Mouse (Mus musculus) kidney, postnatal 4 days (tissue): Measurements from ENCODE around the gene Gm48552.

Source experiments
- DNase-seq, 2 experiments: peaks; one replicate each; pipeline ENCODE4 v3.0.0; 2021; ENCODE audit warnings: mixed read lengths in 2 of 2

Gm48552 gene

DNA sequence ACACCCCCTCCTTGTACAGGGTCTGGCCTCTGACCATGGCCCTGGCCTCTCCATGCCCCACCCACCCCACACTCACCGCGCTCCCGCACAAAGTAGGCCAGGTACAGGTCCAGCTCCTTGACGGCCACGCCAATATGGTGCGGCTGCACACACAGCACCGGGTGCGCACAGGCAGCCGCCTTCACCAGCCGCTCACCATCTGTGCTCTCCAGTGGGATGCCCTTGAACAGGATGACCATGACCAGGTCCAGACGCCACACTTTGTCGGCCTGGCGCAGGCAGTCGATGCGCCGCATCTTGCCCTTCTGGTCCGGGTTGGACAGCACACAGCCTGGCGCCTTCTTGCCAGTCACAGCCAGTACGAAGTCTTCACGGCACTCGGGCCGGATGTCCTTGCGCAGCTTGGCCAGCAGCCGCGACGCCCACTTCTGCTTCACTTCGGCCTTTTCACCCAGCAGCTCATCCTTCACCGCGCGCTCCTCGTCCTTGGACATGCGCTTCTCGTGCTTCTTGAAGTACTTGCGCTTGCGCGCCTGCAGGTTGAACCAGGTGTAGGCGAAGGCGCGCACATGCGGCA is 31.5 kb downstream of the Gm48552 start:
- peak; percentile 3 to 11 for DNase-seq

DNA sequence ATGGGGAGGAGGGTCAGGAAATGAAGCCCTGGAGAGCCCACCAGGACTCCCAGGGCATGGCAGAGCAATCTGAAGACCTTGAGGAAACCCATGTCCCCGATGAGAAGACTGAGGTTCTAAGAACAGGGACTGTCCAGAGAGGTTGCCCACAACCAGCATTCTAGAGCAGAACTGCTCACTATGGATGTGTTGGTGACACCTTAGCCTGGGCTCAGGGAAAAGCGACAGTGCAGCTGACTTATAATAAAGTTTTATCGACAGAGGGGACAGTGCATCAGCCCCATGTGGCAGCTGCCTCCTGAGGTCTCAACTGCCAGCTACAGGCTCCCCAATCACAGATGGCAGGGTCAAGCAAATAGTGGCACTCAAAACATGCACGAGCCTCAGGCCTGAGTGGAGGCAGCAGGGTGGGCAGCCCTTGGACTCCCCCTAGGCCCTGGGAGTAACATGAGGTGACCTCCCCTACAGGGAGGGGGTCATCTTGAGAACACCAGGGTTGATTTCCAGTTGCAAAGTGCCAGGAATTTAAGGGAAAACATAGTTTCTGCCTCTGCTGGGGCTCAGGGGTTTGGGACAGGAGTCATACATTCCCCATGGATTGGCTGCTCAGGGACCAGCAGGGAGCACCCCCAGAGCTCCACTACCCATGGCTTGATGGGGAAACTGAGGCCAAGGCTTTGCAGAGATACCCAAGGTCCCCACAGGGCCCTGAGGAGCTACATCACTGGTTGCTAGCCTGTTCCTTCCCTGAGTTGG is 32.4 kb downstream of the Gm48552 start:
- peak in 1 of 2 experiments; percentile 2 for DNase-seq

DNA sequence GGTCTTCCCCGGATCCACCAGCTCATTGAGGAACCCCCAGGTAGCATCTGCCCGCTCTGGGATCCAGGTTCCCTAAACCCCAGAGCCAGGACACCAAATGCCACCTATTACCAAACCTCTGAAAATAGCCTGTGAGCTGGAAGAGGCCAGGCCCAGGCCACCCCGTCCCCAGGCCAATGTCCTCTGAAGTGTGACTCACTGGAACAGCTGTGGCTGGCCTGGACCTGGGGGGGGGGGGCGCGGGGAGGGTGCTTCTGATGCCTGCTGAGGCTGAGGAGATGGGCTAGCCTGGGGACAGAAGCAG is 32.9 kb downstream of the Gm48552 start:
- DNase-seq: peak; percentile 1 to 8

DNA sequence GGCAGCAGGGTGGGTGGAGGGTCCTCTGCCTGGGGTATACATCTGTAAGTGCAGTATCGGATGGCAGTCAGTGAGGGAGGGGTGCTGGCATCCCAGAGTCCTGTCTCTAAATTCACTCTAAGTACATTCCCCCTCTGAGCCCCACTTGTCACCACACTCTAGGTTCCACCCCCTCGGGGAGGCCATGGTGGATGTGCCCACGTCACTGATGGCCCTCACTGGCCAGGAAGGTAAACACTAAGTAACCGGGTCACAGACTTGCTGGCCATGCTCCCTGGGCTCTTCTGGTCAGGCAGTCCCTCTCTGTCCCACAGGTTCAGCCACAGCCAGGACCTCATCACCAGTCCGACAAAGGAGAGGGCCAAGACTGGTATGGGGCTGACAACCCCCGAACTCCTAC is 33.4 kb downstream of the Gm48552 start:
- peak; percentile 3 to 5 for DNase-seq

DNA sequence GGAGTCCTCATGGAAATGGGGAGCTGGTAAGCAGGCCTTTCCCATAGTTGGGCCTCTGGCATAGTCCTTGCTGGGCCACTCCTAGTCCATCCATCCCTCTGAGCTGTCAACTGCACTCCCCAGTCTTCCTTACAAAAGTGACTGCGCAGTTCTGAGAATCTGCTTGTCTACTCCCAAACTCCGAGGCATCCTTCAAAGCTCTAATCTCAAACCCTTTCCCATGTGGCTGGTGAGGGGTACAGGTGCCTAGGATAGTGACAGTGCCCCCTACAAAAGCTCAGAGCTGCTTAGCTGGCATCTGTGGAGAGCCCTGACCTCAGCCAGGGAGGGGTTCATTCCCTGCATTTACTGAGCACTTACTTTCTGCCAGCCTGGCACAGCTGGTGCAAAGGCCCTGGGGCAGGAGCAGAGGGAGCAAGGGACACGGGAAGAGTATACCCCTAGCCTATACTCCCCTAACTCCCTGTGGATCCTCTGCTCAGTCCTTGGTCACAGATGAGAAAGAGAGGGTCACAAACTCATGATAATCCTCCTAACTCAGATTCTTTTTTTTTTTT is 33.9 kb downstream of the Gm48552 start:
- peak in 1 of 2 experiments; percentile 2 for DNase-seq

DNA sequence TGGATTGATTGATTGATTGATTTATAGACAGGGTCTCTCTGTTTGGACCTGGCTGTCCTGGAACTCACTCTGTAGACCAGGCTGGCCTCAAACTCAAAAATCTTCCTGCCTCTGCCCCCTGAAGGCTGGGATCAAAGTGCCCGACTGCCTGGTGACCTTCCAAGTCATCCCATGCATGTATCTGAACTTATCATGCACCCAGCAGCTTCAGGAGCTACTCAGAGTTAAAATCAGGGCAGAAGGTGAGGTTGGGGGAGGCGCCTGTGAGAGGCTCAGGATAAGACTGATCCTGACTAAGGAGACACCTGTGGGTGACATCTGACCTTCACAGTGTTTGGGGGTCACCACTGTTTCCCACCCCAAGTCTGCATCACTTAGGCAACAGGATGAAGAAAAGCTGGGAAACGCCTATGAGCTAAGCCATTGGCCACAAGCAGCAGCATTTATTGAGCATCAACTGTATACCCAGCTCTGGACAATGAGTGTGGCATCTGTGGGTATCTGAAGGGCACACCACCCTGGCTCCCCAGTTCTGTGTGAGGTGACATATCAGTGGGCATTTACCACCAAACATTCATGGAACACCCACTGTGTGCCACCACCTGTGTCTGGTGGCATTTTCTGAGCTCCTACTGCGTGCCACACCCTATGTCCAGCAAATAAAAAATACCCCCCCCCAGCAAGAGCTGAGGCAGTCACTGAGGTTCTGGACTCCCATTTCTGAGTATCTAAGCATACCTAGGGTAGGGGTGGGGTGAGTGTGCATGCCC is 34.9 kb downstream of the Gm48552 start:
- peak; percentile 1 to 5 for DNase-seq

DNA sequence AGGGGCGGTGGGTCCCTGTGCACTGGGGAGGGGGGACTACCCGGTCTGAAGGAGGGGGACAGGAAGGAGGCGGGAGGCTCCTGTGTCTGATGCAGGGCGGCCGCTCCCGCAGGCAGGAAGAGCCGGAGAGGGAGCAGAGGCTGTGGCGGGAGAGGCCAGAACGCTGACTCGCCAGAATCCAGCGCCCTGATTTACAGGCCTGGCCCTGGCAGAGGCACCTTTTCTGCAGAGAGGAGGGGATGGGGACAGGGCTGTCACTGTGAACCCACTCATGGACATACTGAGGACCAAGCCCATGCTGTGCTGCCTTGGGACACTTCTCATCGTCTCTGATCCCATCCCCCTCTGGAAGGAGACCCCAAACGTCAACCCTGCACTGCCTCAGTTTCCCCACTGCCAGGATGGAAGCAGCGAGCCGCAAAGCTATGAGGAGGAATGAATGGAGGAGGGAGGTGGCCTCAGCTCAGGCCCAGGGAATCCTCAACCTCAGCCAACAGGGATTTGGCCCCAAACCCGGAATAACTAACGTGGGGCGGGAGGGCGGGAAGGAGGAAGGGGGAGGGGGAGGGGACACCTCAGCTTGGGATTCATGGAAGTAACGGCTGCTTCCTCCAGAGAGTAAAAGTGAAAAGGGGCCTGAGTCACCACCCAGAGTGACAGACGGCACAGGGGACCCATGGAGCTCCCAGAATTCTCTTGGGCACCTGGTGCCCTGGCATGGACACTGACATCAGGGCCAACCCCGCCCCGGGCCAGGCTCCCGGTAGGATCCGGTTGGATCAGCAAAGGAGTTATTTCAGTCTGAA is 35.6 kb downstream of the Gm48552 start:
- DNase-seq: peak; percentile 67 to 79

DNA sequence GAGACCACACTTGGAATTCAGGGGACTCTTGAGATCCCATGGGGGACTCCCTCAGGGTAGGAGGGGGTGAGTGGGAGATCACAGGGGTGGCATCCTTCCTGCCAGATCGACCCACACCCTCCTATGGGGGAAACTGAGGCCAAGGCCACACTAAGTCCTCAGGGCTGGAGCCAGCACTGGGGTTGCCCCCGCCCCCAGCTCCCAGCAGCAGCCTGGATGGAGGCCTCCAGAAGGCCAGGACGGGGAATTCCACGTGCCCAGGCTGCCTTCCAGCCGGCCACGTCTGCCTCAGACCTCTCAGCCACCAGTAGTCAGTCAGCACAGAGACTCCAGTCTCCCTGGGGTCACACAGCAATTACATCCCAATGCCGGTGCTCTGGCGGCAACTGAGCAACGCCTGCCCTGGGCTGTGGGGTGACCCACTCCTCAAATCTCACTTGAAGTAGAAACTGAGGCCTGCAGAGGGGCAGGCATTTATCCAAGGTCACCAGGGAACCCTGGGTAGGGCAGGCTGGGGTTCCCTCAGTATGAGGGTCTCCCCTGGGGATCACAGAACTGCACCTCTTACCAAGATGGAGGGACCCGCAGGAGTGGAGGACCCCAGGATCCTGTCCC is 36.5 kb downstream of the Gm48552 start:
- DNase-seq: peak; percentile 43 to 61

DNA sequence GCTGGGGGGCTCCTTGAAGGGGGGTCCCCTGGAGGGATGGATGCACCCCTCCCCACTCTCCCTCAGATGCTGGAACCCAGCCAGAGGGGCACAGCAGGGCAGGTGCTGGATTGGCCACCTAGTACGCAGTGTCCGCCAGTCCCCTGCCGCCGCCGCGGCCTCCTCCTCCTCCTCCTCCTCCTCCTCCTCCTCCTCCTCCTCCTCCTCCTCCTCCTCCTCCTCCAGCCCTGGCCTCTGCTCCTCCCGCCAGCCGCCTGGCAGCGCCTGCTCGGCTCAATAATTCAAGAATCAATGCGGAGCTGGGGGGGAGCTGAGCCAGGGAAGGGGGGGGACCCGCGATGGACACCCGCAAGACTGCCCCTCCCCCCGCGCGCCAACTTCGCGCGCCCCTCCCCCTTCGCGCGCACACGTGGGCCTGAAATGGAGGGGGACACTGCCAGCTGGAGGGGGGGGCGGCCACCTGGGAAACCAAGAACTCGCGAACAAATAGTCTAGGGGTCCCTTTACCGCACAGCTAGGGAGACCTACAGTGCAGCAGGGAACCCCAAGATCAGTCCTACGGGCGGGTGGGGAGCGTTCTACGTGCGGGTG is 37.4 kb downstream of the Gm48552 start:
- DNase-seq: peak; percentile 53 to 59

DNA sequence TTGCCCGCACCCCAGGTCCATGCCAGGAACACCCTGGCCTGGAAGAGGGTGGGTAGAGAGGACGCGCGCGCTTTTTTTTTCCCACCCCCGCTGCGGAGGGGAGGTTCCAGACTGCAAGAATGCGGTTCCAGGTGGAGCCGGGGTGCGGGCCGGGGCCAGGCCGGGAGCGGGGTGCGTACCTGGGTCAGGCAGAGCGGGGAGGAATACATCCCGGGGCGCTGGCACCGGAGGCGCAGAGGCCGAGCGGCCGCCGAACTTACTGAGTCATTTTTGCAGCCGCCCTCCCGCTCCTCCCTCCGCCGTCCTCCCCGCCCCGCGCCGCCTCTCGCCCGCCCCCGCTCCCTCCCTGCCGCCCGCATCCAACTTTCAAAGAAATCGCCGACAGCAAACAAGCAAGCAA is 38.1 kb downstream of the Gm48552 start:
- peak; percentile 78 to 83 for DNase-seq

DNA sequence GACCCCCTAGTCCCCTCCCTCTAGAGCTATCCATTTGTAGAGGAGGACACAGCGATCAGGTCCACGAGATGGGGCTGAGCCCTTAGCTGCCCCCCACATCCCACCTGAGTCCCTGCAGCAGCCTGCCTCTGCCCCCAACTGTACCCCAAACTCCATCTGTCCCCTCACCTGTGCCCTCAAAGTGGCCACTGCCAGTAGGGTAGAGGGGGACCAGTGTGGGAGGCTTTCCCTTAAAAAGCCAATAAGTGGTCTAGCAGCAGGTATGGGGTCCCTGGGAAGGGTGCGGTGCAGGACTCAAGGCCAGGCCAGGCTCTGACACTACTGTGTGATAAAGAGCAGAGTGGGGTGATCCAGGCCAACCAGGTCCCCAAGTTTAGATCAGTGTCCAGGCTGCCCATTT is 38.5 kb downstream of the Gm48552 start:
- DNase-seq: no peak

DNA sequence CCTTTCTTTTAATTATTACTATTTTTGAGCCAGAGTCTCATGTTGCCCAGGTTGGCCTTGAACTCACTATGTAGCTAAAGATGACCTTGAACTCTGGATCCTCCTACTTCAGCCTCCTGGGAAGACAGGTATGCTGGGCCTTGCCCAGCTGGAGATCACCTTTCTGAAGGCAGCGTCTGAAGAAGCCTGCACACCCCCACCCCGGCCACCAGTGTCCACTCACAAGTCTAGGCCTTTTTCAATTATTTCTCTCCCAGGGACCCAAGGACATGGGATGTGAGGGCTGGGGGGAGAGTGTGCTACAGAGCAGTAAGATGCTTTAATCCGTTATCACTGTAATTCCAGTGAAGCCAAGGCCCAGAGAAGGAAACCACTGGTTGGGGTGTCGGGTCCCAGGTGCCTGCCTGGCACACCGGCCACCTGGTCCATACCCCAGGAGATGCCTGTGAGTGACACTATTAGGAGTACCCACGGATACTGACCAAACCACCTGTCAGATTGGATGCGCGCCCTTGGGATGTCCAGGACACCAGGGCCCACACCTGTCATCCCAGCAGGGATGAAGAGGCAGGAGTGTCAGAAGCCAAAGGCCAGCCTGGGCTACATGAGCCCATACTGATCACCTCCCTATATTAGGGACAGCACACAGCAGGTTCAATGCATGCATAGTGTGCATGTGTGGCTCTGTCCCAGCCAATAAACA is 39.1 kb downstream of the Gm48552 start:
- peak; percentile 5 to 6 for DNase-seq

DNA sequence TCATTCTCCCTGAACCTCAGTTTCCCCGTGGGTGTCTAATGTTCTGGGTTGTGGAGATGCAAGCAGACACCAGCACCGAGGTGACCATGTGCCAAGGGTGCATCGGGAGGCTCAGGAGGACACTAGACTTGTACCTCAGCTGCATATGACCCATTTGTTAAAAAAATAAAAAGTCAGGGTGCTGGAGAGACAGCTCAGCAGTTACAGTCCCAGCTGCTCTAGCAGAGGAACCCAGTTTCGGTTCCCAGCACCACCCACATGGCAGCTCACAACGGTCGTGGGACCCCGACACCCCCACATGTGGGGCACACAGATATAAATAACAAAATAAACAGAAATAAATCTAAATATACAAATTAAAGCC is 39.7 kb downstream of the Gm48552 start:
- DNase-seq: peak in 1 of 2 experiments; percentile 1

DNA sequence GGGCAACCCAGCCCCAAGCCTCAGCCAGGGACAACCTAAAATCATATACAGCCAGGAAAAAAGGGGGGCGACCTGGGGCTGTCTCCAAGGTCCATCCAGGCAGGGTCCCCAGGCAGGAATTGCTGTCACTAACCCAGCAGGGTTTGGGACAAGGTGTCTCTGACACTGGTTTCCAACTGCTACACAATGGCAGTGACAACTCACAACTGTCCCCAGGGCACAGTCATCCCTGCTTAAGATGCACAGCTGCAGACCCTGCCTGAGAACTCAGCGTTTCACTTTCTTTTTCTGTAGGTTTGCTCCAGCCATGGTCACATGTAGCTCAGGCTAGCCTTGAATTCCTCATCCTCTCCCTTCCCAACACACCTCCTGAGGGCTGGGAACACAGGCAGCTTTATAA is 40.3 kb downstream of the Gm48552 start:
- DNase-seq: peak; percentile 3 to 10

DNA sequence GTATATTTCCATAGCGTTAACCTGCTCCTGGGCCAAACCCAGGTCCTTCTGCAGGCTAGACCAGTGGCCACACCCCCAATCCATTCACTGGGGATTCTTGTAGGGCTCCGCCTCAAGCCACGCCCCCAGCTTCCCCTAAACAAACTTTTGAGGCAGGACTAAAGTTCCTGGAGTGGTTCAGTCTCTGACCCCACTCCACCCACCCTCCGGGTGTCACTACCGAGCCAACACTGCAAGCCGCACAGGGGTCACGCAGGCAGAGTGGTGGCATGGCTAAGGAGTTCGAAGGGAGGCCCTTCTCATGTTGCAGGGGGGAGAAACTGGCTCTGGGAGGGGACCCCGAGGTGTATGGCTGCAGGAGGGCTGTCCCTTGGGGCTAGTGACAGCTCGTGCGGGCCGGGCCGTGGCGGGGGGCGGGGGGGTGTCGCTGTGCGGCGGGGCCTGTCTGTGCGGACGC is 40.8 kb downstream of the Gm48552 start:
- peak; percentile 91 to 94 for DNase-seq

DNA sequence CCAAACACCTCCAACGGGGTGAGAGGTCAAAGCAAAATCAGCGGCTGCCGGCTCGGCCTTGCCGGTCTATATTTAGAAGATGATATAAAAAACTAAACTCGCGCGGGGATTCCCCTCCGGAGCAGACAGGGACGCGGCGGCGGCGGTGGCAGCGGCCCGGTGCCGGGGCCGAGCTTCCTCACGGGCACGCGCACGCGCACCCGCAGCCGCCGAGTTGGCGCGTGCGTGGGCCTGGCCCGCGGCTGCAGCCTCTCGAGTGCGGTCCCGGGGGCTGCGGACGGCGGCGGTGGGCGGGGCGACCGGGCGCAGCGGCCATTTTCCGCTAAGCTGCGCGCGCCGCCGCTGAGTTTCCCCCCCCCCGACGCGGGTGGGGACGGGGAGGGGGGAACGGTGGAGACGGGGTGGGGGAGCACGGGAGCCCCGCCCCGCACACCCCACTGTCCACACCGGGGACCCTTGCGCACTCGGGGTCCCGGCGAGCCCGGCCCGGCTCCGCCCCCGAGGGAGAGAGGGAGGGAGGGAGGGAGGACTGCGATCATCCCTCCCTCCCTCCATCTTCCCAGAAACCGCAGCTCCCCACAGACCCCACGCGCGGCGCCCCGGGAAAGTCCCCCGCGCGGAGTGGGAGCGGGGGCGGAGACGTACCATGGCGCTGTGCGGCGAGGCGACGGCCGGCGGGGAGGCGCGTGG is 41.5 kb downstream of the Gm48552 start:
- DNase-seq: peak; percentile 85 to 92

DNA sequence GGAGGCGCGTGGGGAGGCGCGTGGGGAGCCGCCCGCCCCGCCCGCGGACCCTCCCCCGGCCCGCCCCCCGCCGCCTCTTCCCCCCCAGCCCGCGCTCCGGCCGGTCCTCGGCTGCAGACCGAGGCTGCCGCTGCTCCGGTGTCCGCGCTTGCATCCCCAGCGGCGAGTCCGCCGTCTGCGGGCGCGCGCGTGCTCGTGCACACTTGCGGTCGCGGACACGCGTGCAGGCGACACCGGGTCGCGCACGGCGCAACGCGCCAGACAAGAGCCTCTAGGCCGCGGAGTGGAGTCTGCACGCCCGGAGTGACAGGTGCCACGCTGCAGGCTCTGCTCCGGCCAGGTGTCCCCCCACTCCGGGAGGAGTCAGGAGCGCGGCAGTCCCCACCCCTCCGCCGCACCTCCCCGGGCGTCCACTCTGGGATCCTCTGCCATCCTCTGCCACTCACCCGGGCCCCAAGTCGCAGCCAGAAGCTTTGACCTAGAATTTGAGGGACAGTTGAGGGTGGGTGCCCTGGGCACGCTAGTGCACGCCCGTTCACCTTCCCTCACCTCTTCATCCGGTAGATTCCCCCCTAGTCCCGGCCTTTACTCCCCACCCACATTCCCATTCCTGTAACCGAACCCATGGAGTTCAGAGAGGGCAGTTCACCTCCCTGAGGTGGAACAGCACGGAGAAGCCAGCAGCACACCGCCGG is 42.2 kb downstream of the Gm48552 start:
- peak; percentile 72 to 81 for DNase-seq

DNA sequence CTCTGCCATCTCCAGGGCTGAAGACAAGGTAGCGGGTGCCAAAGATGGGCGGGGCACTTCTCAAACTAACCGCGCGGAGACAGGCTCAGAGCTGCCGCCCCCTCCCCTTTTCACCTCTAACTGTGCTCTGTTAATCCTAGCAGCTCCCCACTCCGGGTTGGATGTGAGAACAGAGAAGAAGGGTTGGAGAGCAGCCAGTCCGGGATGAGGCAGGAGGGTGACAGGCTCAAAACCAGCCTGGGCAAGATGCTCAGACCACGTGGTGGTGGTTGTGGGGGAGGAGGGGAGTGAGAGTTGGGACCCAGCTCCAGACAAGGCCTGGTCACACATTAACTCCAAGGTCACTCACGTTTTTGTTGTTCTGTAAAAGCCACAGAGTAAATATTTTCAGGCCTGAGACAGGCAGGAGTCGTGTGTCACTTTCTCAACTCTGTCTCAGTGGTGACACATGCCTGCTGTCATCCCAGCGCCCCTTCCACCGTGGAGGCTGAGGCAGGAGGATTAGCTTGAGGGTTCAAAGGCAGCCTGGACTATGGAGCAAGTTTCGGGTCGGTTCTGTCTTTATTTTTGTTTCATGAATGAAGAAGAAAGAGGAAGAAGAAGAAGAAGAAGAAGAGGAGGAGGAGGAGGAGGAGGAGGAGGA is 42.8 kb downstream of the Gm48552 start:
- DNase-seq: peak; percentile 73 to 85

DNA sequence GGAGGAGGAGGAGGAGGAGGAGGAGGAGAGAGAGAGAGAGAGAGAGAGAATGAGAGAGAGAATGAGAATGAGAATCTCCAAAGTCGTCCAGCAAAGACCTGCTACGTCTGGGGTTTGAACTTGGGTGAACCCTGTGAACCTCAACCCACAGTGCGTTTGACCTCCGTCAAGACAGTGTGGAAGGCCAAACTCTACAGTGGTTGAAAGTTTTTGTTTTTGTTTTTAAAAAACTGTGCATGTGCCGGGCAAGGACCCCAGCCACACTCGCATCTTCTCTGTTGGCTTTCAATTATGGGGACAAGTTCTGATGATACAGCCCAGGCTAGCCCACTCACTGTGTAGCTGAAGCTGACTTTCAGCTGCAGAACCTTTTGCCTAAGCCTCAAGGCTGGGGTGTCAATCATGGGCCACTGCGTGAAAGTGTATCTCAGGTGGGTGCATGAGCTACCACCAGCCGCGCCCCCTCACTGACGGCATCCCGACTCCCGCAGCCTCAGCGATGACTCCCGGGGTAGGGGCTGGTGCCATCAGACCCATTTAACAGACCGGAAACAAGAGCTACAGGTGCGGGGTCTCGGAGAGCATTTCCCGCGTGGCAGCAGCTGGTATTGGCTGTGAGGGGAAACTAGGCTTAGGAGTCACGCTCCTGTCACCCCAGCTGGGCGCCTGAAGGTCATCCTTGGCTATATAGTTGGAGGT is 43.5 kb downstream of the Gm48552 start:
- DNase-seq: peak in 1 of 2 experiments; percentile 7
